Mouse (Mus musculus) kidney, postnatal 0 days (tissue): ENCODE results near the gene Cx3cl1. TPM values are rescaled to one million over a fixed set of nuclear protein-coding genes. Genes with fewer than 3 reads are reported as not detected.
A peak's percentile ranks its signal among the peaks of the same experiment; 100 is the strongest.

Source experiments
- ATAC-seq: fragments of 200-750 bp; cut with Nextera tagmentation; replicated peaks from 2 replicates; pipeline ENCODE4 v1.8.0; 2017; ENCODE audit warnings: low read depth, moderate number of reproducible peaks, moderate TSS enrichment, moderate library complexity; ENCODE audit not compliant: low FRiP score
- DNase-seq: peaks from one replicate; pipeline ENCODE4 v3.0.0-alpha.2; 2016; ENCODE audit warnings: low spot score
- H3K27ac ChIP-seq: fragments of 300-500 bp; sonication (generic); 2 replicates; pipeline ENCODE4 v1.5.1; 2014; ENCODE audit warnings: mild to moderate bottlenecking
- H3K27me3 ChIP-seq: fragments of 300-500 bp; sonication (generic); 2 replicates; pipeline ENCODE4 v1.6.1; 2014; ENCODE audit warnings: low read length, mixed read lengths; ENCODE audit not compliant: insufficient read depth
- H3K36me3 ChIP-seq: fragments of 300-500 bp; sonication (generic); 2 replicates; pipeline ENCODE4 v1.6.1; 2014; ENCODE audit warnings: low read length, mixed read lengths; ENCODE audit not compliant: insufficient read depth
- H3K4me1 ChIP-seq: fragments of 300-500 bp; sonication (generic); replicated peaks from 2 replicates; pipeline ENCODE4 v1.6.1; 2014; ENCODE audit warnings: antibody characterized with exemption, low read length, mixed read lengths; ENCODE audit not compliant: insufficient read depth
- H3K4me2 ChIP-seq: fragments of 300-500 bp; sonication (generic); 2 replicates; pipeline ENCODE4 v1.6.1; 2014; ENCODE audit warnings: mild to moderate bottlenecking, low read length, moderate library complexity, mixed read lengths
- H3K4me3 ChIP-seq: fragments of 300-500 bp; sonication (generic); replicated peaks from 2 replicates; pipeline ENCODE4 v1.5.1; 2014; ENCODE audit warnings: low read depth, low read length
- H3K9ac ChIP-seq: fragments of 300-500 bp; sonication (generic); 2 replicates; pipeline ENCODE4 v1.6.1; 2014; ENCODE audit warnings: low read depth, low read length
- H3K9me3 ChIP-seq: fragments of 300-500 bp; sonication (generic); replicated peaks from 2 replicates; pipeline ENCODE4 v1.6.1; 2016; ENCODE audit warnings: low read length, inconsistent platforms, mixed read lengths
- CTCF ChIP-seq: IDR thresholded peaks from 2 replicates; pipeline ENCODE4 v1.5.1; 2016; ENCODE audit warnings: antibody characterized with exemption, low read depth, mild to moderate bottlenecking, moderate library complexity
- WGBS: fragments of 180-500 bp; shearing (Covaris S2); extraction: QIAGEN DNeasy Blood & Tissue Kit; methylation state at CpG from one replicate; pipeline ENCODE4 v1.1.7; 2014; 5-methylcytosine and 5-hydroxymethylcytosine counted together
- polyA plus RNA-seq: library from polyadenylated mRNA; unstranded; fragments of >200 nt; fragmentation: Nextera tagmentation; extraction: Ambion mirVana; gene quantifications from 2 replicates; pipeline ENCODE4 v1.2.1, GENCODE M21; 2015

The Cx3cl1 gene
- polyA plus RNA-seq, 1 experiment from 2014 or later = 23.4 TPM

DNA sequence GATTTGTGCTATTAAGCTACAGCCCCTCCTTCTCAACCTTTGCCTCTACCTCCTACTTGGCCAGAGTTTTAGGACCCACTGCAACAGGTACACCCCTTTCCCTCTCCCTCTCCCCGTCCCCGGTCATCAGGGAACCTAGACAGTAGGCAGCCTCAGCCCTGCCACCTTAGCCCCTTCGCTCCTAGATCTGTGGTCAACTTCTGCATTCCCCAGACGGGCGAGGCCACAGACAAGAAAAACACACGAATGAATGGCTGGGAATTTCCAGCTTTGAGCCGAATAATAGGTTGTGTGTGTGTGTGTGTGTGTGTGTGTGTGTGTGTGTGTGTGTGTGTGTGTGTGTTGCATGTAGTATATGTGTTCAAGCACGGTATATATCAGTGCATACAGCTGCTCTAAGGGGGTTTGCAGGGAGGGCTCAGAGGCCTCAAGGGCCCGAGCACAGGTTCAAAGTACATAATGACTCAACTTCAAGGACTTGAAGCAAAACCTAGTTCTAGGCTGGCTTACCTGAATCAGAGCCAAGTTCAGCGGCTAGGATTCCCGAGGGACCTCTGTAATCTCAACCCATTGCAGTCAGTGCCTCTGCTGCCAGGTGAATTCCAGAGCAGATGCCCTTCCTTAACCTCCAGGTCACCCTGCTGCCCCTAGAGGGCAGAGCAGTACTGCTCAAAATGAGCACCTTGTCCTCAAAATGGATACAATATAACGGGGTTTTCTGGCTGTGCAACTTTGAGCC lies 13.6 kb downstream of the Cx3cl1 start:
- ATAC-seq (no peak), DNase-seq (peak; percentile 32)
- Histone ChIP-seq H3K27me3 (no peaks in the 10 kb centered on the region), H3K36me3 (no peaks in the 10 kb centered on the region), H3K4me2 (no peak overlapping the region), H3K4me3 (no peak overlapping the region), H3K9me3 (no peaks in the 10 kb centered on the region), H3K9ac (no peak overlapping the region), H3K27ac (peak overlapping the region; percentile 19; the same call in 1 of the 2 replicates), H3K4me1 (peaks cover 20% of the 10 kb centered on the region)
- 57% methylated on average over 12 of the region's 12 CpGs for WGBS
- TF ChIP-seq CTCF = peak; percentile 53

DNA sequence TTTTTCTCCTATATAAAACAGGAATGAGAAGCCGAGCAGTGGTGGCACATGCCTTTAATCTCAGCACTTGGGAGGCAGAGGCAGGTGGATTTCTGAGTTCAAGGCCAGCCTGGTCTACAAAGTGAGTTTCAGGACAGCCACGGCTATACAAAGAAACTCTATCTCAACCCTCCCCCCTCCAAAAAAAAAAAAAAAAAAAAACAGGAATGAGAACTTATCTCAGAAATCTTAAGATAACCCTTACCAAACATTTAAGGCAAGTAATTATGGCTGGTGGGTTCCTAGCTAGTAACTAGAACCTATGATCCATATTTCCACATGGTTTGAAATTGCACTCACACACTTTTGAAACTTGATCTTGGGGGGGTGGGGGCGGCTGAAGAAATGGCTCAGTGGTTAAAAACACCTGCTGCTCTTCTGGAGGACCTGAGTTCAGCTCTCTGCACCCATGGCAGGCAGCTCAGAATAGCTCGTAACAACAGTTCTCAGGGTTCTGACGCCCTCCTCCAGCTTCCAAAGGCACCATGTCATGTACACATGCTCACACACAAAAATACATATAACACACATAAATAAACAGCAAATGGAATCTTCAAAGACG lies 14.3 kb downstream of the Cx3cl1 start:
- Histone ChIP-seq H3K36me3 (no peaks in the 10 kb centered on the region), H3K9me3 (no peaks in the 10 kb centered on the region), H3K27me3 (no peaks in the 10 kb centered on the region), H3K4me3 (no peak overlapping the region), H3K4me1 (peaks cover 19% of the 10 kb centered on the region), H3K4me2 (no peak overlapping the region), H3K9ac (no peak overlapping the region), H3K27ac (no peak overlapping the region)
- ATAC-seq = no peak
- DNase-seq = no peak
- 70% methylated on average over 6 of the region's 6 CpGs for WGBS
- TF ChIP-seq CTCF = no peak

DNA sequence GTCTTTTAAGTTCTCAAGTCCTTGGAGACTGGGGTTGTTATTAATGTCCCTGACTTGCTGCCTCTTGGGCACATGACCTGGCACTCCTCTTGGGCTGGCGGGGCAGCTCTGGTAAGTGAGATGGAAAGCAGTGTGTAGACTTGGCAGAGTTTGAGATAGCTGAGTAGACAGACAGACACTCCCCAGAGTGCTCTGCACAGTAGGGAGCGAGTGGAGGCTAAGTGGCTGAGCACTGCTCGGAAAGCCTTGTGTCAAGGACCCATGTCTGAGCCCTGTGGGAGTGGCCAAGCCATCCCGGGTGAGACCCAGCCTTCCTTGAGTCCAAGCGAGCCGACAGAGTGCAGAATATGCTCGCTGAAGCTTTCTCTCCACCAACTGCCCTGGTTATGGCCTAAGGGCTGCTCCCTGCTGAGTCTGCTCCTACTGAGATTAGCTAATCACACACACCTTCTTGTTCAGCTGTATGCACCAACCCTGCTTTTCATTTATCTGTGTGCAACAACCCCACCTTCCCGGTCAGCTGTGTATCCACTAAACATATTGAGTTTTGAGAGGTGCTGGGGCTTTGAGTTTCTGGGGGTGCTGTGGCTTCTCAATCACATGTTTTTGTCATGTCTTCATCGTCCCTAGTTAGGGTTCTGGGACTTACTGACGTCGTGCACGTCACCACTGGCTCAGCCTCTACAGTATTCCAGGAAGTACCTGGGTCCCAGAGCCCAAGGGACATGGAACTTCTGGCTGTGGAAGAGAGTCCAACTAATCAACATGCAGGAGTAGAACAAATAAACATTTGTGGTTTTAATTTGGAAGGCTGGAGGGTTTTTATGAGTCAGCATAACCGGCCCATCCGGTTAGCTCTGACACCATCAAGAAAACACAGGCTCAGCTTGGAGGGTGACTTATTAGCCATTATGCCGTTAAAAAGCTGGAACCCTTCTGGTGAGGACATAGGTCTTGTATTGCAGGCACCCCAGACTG lies 16.0 kb downstream of the Cx3cl1 start:
- Histone ChIP-seq H3K4me3 (no peak overlapping the region), H3K4me1 (0 out of 2 replicates have a peak, but pooled peaks cover 8% of the 10 kb centered on the region), H3K27me3 (no peaks in the 10 kb centered on the region), H3K36me3 (no peaks in the 10 kb centered on the region), H3K9me3 (no peaks in the 10 kb centered on the region), H3K27ac (peak overlapping the region; percentile 38), H3K4me2 (no peak overlapping the region), H3K9ac (no peak overlapping the region)
- DNase-seq = peak; percentile 79
- TF ChIP-seq CTCF = no peak
- ATAC-seq = peak; percentile 59
- WGBS = 44% methylated on average over 15 of the region's 15 CpGs

DNA sequence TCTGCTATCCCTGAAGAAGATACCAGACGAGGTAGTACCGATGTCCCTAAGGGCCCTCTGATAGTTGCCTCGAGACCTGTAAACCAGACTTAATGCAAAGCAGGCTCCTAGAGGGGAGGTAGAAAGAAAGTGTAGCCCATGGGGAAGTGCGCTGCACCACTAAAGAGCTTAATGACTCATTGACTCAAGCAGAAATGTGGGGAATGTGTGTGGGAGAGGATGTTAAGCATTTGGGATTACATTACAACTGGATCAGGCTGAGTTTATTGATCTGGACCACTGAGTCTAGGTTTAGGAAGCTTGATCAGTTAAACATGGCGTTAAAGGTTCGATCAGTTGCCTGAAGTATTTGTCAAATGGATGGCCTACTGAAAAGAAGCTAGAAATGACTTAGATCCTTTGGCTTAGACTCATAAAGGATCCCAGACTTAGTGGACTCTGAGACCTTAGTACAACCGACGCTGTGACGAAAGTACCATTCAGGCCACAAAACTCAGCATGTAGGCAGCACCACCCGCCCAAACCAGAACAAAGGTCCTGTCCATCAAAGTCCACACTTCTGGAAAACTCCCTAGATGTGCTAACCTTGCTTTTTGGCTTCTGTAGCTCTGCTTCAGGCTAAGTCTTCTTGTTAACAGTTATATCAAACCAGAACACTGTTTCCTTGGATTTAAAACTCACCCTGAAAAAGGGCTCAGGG lies 17.6 kb downstream of the Cx3cl1 start:
- 0 out of 2 replicates have a peak, but pooled peaks cover 8% of the 10 kb centered on the region for H3K4me1 ChIP-seq
- WGBS = 66% methylated on average over 10 of the region's 10 CpGs
- H3K9ac ChIP-seq = no peak overlapping the region
- no peak overlapping the region for H3K4me3 ChIP-seq
- no peak for TF ChIP-seq CTCF
- no peaks in the 10 kb centered on the region for H3K9me3 ChIP-seq
- no peak overlapping the region for H3K27ac ChIP-seq
- H3K36me3 ChIP-seq = no peaks in the 10 kb centered on the region
- H3K4me2 ChIP-seq = no peak overlapping the region
- no peak for ATAC-seq
- DNase-seq = peak; percentile 23
- H3K27me3 ChIP-seq = no peaks in the 10 kb centered on the region

DNA sequence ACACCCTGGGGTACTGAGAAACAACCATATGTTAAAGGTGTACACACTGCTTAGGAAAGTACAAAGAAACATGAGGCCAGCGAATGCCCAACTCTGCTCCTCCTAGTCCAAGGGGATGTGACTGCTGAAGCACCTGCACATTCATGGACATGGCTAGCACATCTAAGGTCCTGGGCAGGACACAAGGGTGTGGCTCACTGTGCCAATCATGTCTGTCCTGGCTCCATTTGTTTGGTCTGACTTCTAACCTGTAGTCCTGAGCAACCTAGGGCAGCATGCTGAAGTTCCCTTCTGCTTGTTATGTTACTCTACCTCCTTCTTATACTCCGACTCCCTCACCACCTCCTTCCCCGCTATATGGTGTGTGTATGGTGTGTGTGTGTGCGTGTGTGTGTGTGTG lies 22.6 kb downstream of the Cx3cl1 start:
- H3K4me1 ChIP-seq = no peaks in the 10 kb centered on the region
- no peak overlapping the region for H3K4me2 ChIP-seq
- no peak for DNase-seq
- no peak for TF ChIP-seq CTCF
- H3K27ac ChIP-seq = no peak overlapping the region
- H3K9me3 ChIP-seq = no peaks in the 10 kb centered on the region
- H3K36me3 ChIP-seq = no peaks in the 10 kb centered on the region
- WGBS = 86% methylated on average over 4 of the region's 4 CpGs
- no peaks in the 10 kb centered on the region for H3K27me3 ChIP-seq
- H3K9ac ChIP-seq = no peak overlapping the region
- no peak overlapping the region for H3K4me3 ChIP-seq
- no peak for ATAC-seq
